Mouse (Mus musculus) Muller cell, postnatal 12 days (primary cell): ENCODE data around the gene Plekhs1.
"Not testable (repeated sequence)": the region's sequence is repeated elsewhere in the genome, so short reads cannot be mapped to it uniquely, and the experiment has no call there.

Source experiments
- DNase-seq: peaks from one replicate; pipeline ENCODE4 v3.0.0-alpha.2; 2015; ENCODE audit errors: inconsistent ontology term

Gene Plekhs1

DNA sequence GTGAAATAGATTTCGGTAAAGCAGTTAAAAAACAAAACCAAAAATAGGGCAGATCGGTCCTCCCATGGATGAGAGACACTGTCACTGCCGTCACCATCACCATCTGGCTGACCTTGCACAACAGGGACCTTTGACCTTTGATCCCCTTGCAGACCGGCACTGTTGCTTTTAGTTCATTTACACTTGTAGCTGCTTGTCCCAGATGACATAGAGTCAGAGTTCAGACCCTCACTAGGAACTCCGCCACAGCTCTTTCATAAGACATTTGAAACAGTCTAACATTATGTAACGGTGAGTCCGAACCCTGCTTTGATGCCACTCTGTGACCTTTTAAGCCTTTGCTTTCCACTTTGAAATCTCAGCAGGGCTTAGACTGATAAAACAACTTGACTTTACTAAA lies 58.0 kb downstream of the Plekhs1 start:
- not testable (repeated sequence) for DNase-seq

DNA sequence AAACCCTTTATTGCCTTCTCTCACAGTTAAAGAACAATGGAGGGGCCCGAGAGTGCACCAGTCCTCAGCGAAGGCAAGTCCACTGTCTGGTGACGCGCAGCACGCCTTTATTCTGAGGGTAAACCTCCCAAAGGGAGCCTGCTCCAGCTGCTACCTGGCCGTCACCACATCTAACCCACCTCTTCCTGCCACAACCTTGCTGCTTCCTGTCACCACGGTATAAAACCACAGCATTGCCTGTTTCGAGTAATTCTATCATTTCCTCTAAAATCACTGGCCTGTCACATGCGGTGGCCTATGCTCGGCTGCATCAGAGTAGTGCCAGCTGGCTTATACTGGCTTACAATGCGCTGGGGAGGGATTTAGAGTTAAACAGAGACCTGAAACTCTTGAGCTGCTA lies 69.1 kb downstream of the Plekhs1 start:
- DNase-seq = not testable (repeated sequence)

DNA sequence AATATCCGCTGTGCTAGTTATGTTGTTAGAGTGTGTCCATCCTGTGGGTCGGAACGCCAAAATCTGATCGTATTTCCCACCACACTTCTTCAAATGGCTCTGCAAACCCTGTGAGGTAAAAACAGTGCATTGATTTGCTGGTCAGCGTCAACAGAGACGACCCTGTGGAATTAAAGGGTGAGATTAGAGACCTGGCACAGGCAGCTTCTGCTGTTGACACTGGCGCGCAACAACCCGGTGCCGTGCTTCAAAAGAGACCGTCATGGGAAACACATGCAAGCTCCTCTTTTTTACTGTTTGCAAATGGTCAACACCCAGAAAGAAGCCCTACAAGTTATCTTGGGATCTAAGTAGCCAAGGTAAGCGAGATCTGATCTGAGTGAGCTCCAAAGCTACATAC lies 69.8 kb downstream of the Plekhs1 start:
- DNase-seq = no peak

- no peak for DNase-seq
Measured at GRCm38 (mm10) chr19:56533291-56534071, 72.0 kb downstream of the Plekhs1 start.

DNA sequence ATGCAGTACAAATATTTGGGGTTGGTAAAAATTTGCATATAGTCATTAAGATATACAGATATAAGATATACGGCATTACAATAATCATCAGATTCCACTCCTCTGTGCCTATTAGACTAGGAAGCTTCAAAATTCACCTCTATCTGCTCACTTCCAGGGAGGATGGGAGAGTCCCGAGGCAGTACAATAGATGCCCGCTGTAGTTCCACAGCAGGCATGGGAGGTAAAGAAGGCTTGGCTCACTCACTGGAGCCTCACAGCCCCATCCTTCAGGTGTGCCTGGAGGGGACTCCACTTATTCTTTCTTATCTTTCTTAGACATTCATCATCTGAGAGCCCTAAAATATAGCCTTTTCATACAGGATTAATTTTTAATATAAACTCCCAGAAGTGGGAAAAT lies 72.9 kb downstream of the Plekhs1 start:
- no peak for DNase-seq

DNA sequence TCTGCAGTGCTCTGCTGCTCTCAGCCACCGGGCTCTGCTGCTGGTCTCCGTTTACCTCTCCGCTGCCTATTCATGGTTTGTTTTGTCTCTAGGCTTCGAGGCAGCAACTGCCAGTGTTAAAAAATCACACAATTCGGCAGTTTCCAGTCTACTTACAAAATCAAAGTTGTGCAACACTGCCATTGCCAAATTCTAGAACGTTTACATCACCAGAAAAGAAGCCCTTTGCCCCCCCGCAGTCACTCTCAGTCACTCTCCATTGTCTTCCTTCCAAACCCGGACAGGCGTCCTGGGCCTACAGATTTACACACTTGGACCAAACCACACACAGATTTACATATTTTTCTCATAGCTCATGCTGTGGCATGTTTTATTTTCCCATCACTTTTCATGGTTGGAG lies 73.6 kb downstream of the Plekhs1 start:
- peak; percentile 25 for DNase-seq

DNA sequence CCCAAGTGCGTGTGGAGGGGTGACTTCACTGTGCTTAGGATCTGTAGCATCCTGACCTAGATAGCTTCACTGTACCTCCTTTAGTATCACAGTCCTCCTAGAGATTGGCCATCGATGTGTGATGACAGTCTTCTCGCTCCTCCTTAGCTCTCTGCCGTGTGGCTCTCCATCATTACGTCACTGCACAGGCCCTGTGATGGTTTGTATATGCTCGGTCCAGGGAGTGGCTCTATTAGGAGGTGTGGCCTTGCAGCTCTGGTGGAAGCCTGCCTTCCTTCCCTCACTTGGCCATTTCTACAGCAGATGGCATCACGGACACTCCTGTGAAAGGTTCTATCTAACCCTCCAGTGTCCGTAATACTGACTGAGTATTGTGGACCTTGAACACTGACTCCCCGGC lies 74.3 kb downstream of the Plekhs1 start:
- no peak for DNase-seq
